Comparison of ENCODE assay signal across 24 mouse cellular contexts in genomic region chr16:9083040-9083439, GRCm38 (mm10).
A peak's percentile ranks its signal among the peaks of the same experiment; 100 is the strongest.
DNase-seq lines count a peak whose midpoint lies in the region; ATAC-seq lines count a peak whose summit lies in the region.
"Had no signal": no experiment of that assay in that cellular context is flagged by ENCODE, and none has a peak within 500 bp of the region (broad histone marks: within the 10 kb centered on the region; RNA-seq: fewer than 3 reads in every experiment).

No protein-coding gene starts in this region.

- H3K27me3 ChIP-seq in kidney, embryonic 14.5 days (ENCODE audit: control insufficient read depth, insufficient read depth, low read length), result no peaks in the 10 kb centered on the region
- H3K27me3 ChIP-seq in forebrain, embryonic 11.5 days (ENCODE audit: control insufficient read depth, insufficient read depth, low read length), result no peaks in the 10 kb centered on the region
- H3K27me3 ChIP-seq: CH12.LX; embryonic facial prominence, embryonic 12.5 days; forebrain, embryonic 13.5 days; heart, embryonic 15.5 days; hindbrain, embryonic 13.5 days; Patski had no signal

- 92% methylated on average over 3 of the region's 3 CpGs for WGBS in kidney, embryonic 14.5 days
- WGBS in forebrain, embryonic 11.5 days, result 88% methylated on average over 3 of the region's 3 CpGs

- no peak overlapping the region for H3K4me2 ChIP-seq in kidney, embryonic 14.5 days (replicated peaks; ENCODE audit: low read depth, low read length)
- no peak overlapping the region for H3K4me2 ChIP-seq in forebrain, embryonic 11.5 days (ENCODE audit: low read depth, low read length, severe bottlenecking)
- H3K4me2 ChIP-seq: embryonic facial prominence, embryonic 12.5 days; forebrain, embryonic 13.5 days; heart, embryonic 11.5 days; heart, embryonic 15.5 days; hindbrain, embryonic 13.5 days had no signal

- H3K27ac ChIP-seq in kidney, embryonic 14.5 days (ENCODE audit: low read depth, low read length), result no peak overlapping the region
- H3K27ac ChIP-seq in forebrain, embryonic 11.5 days (ENCODE audit: low read depth, low read length), result no peak overlapping the region
- H3K27ac ChIP-seq: embryonic facial prominence, embryonic 12.5 days; forebrain, embryonic 13.5 days; gastrocnemius, adult 2 months; heart, embryonic 15.5 days; hindbrain, embryonic 13.5 days; hindbrain, postnatal 0 days had no signal

- no peak for ATAC-seq in kidney, embryonic 14.5 days (ENCODE audit: low FRiP score, low TSS enrichment)
- no peak for ATAC-seq in forebrain, embryonic 11.5 days (replicated peaks; ENCODE audit: low FRiP score)
- ATAC-seq: forebrain, embryonic 13.5 days; hindbrain, postnatal 0 days; Patski had no signal

- H3K36me3 ChIP-seq in kidney, embryonic 14.5 days (ENCODE audit: control insufficient read depth, insufficient read depth, low read length), result no peaks in the 10 kb centered on the region
- H3K36me3 ChIP-seq in forebrain, embryonic 11.5 days (ENCODE audit: control insufficient read depth, insufficient read depth, low read length), result no peaks in the 10 kb centered on the region
- H3K36me3 ChIP-seq: embryonic facial prominence, embryonic 12.5 days; heart, embryonic 15.5 days; hindbrain, embryonic 13.5 days had no signal

- no peaks in the 10 kb centered on the region for H3K9me3 ChIP-seq in kidney, embryonic 14.5 days (ENCODE audit: control insufficient read depth, low read length)
- H3K9me3 ChIP-seq in forebrain, embryonic 11.5 days (ENCODE audit: control insufficient read depth, low read length), result no peaks in the 10 kb centered on the region
- H3K9me3 ChIP-seq: embryonic facial prominence, embryonic 12.5 days; forebrain, embryonic 13.5 days; heart, embryonic 15.5 days; hindbrain, embryonic 13.5 days had no signal

- H3K4me1 ChIP-seq in kidney, embryonic 14.5 days (ENCODE audit: control insufficient read depth, insufficient read depth, low read length), result no peaks in the 10 kb centered on the region
- H3K4me1 ChIP-seq in forebrain, embryonic 11.5 days (replicated peaks; ENCODE audit: control insufficient read depth, insufficient read depth, low read length), result no peaks in the 10 kb centered on the region; the same call in 1 of the 2 replicates
- H3K4me1 ChIP-seq: embryonic facial prominence, embryonic 12.5 days; heart, embryonic 15.5 days had no signal

- H3K9ac ChIP-seq in kidney, embryonic 14.5 days (ENCODE audit: low read depth, low read length), result no peak overlapping the region
- H3K9ac ChIP-seq in forebrain, embryonic 11.5 days (ENCODE audit: low read length), result no peak overlapping the region
- H3K9ac ChIP-seq: embryonic facial prominence, embryonic 12.5 days; forebrain, embryonic 13.5 days; heart, embryonic 15.5 days; hindbrain, embryonic 13.5 days had no signal

- no peak overlapping the region for H3K4me3 ChIP-seq in kidney, embryonic 14.5 days (ENCODE audit: low read length)
- H3K4me3 ChIP-seq in forebrain, embryonic 11.5 days (ENCODE audit: low read depth, low read length), result no peak overlapping the region
- H3K4me3 ChIP-seq: embryonic facial prominence, embryonic 12.5 days; forebrain, embryonic 13.5 days; gastrocnemius, adult 2 months; heart, embryonic 15.5 days; hindbrain, embryonic 13.5 days had no signal

- peak; percentile 54 to 75 for DNase-seq in layer of hippocampus, adult 18-20 months (ENCODE audit: low spot score in 2 of 2)
- no peak for DNase-seq in layer of hippocampus, postnatal 25 days (ENCODE audit: extremely low spot score in 1 of 2, low spot score in 1 of 2)
- DNase-seq in ES-CJ7 (ENCODE audit: low read depth, low spot score), result peak; percentile 57
- peak; percentile 40 for DNase-seq in brain, adult 2 months (ENCODE audit: low read depth, low spot score)
- DNase-seq in thymus, postnatal 4 days, result no peak
- no peak for DNase-seq in forebrain, embryonic 11.5 days (ENCODE audit: low spot score)
- DNase-seq: adrenal gland, adult 8-10 months; adrenal gland, postnatal 36 days; cerebellum, adult 11 months; cerebellum, adult 9-10 months; cerebellum, postnatal 25 days; gastrocnemius, adult 2 months; gastrocnemius, postnatal 36 days; heart, adult 18-20 months; heart, postnatal 14 days had no signal

Comparison
In these comparisons a context has a peak if more than half of its experiments do, and no peak if none do; other contexts are left out.
1. DNase-seq: peak in layer of hippocampus, adult 18-20 months (2 of 2), ES-CJ7 (single experiment) and brain, adult 2 months (single experiment); none in layer of hippocampus, postnatal 25 days (0 of 2), thymus, postnatal 4 days (single experiment) and forebrain, embryonic 11.5 days (single experiment).